Comparison of ENCODE assay signal across 25 mouse cellular contexts in the genomic region with DNA sequence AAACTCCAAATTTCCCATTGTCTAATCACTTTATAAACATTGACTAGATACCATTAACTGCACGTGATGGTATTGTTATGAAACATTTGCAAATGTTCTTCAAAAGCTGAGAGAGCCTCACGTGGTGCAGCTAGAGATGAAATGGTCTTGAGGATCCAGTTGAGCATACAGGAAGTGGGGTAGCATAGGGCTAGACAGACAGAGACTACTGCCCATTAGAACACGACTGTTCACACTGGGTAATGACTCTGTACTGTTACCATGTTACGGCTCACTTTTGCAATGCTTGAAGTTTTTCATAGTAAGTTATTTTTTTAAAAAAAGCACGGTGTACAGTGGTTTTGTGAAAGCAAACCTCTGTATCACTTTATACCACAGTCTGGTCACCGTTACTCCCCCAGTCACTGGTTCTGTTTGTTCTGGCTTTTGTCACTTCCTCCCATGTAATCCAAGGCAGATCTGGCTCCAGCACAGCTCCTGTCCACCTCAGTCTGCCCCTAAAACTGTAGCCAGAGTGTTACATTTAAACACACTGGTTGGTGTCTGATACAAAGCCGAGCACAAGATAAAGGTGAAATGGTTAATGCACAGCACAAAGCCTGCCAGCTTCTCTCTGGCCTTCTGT. TPM values are rescaled to one million over a fixed set of nuclear protein-coding genes. Genes with fewer than 3 reads are reported as not detected.
DNase-seq lines count a peak whose midpoint lies in the region; ATAC-seq and TF ChIP-seq lines count a peak whose summit lies in the region.
"Had no signal": no experiment of that assay in that cellular context is flagged by ENCODE, and none has a peak within 500 bp of the region (broad histone marks: within the 10 kb centered on the region; RNA-seq: fewer than 3 reads in every experiment).

No protein-coding gene starts in this region.

- H3K79me2 ChIP-seq in C2C12 (ENCODE audit: control insufficient read depth, insufficient read depth) = no peaks in the 10 kb centered on the region

- no peaks in the 10 kb centered on the region for H3K27me3 ChIP-seq in heart, embryonic 11.5 days (ENCODE audit: control insufficient read depth, insufficient read depth, low read length)
- no peaks in the 10 kb centered on the region for H3K27me3 ChIP-seq in kidney, postnatal 0 days (ENCODE audit: insufficient read depth, low read length)
- H3K27me3 ChIP-seq in C2C12 (ENCODE audit: control insufficient read depth, insufficient read depth, insufficient read length) = no peaks in the 10 kb centered on the region
- H3K27me3 ChIP-seq in midbrain, embryonic 11.5 days (ENCODE audit: control insufficient read depth, insufficient read depth, low read length) = no peaks in the 10 kb centered on the region
- H3K27me3 ChIP-seq: embryonic facial prominence, embryonic 13.5 days; forebrain, embryonic 15.5 days; limb, embryonic 15.5 days; liver, embryonic 15.5 days; midbrain, embryonic 13.5 days; neural tube, embryonic 15.5 days had no signal

- H3K4me2 ChIP-seq in heart, embryonic 11.5 days = no peak overlapping the region
- H3K4me2 ChIP-seq in kidney, postnatal 0 days (ENCODE audit: low read length) = no peak overlapping the region
- no peak overlapping the region for H3K4me2 ChIP-seq in midbrain, embryonic 11.5 days
- H3K4me2 ChIP-seq: embryonic facial prominence, embryonic 13.5 days; forebrain, embryonic 15.5 days; limb, embryonic 15.5 days; liver, embryonic 15.5 days; midbrain, embryonic 13.5 days; neural tube, embryonic 15.5 days had no signal

- H3K9me3 ChIP-seq in heart, embryonic 11.5 days (replicated peaks; ENCODE audit: control insufficient read depth, low read length) = no peaks in the 10 kb centered on the region
- no peaks in the 10 kb centered on the region for H3K9me3 ChIP-seq in kidney, postnatal 0 days (replicated peaks; ENCODE audit: low read length)
- no peaks in the 10 kb centered on the region for H3K9me3 ChIP-seq in midbrain, embryonic 11.5 days (ENCODE audit: control insufficient read depth, low read length)
- H3K9me3 ChIP-seq: embryonic facial prominence, embryonic 13.5 days; forebrain, embryonic 15.5 days; hindbrain, embryonic 10.5 days; limb, embryonic 15.5 days; liver, embryonic 15.5 days; midbrain, embryonic 13.5 days; neural tube, embryonic 15.5 days had no signal

- H3K79me3 ChIP-seq in C2C12 (ENCODE audit: low read depth) = no peaks in the 10 kb centered on the region

- no peak overlapping the region for H3ac ChIP-seq in C2C12 (ENCODE audit: control insufficient read depth, insufficient read length, low read depth)

- no peak overlapping the region for H3K4me3 ChIP-seq in heart, embryonic 11.5 days (ENCODE audit: low read depth, low read length)
- H3K4me3 ChIP-seq in kidney, postnatal 0 days (replicated peaks; ENCODE audit: low read depth, low read length) = no peak overlapping the region
- H3K4me3 ChIP-seq in C2C12 (ENCODE audit: insufficient read depth, poor library complexity, severe bottlenecking) = no peak overlapping the region
- H3K4me3 ChIP-seq in midbrain, embryonic 11.5 days (ENCODE audit: low read depth, low read length) = no peak overlapping the region
- H3K4me3 ChIP-seq: embryonic facial prominence, embryonic 13.5 days; forebrain, embryonic 15.5 days; hindbrain, embryonic 10.5 days; layer of hippocampus, adult 2 months; limb, embryonic 15.5 days; liver, embryonic 15.5 days; midbrain, embryonic 13.5 days; neural tube, embryonic 15.5 days had no signal

- no peak for TF ChIP-seq CTCF in kidney, postnatal 0 days (IDR thresholded peaks at IDR 0.05; ENCODE audit: low read depth)
- no peak for TF ChIP-seq CTCF in C2C12 (IDR thresholded peaks at IDR 0.05; ENCODE audit: control insufficient read depth, insufficient read depth, insufficient read length)

- ATAC-seq in heart, embryonic 11.5 days (replicated peaks; ENCODE audit: insufficient number of reproducible peaks, low FRiP score, low TSS enrichment) = no peak
- no peak for ATAC-seq in kidney, postnatal 0 days (replicated peaks; ENCODE audit: low FRiP score, low read depth)
- ATAC-seq in hematopoietic stem cell, adult 5-6 weeks (replicated peaks in 1 of 2; ENCODE audit: insufficient read depth in 1 of 2, low FRiP score in 2 of 2, low TSS enrichment in 1 of 2, low read depth in 1 of 2, poor library complexity in 2 of 2, severe bottlenecking in 2 of 2) = peak; percentile 32 to 53; a peak in 3 of 4 replicates
- ATAC-seq in midbrain, embryonic 11.5 days (ENCODE audit: low FRiP score) = no peak
- ATAC-seq: forebrain, embryonic 15.5 days; hindbrain, postnatal 0 days; midbrain, embryonic 13.5 days had no signal

- WGBS in heart, embryonic 11.5 days (ENCODE audit: insufficient replicate concordance) = 49% methylated on average over 7 of the region's 7 CpGs
- WGBS in kidney, postnatal 0 days = 42% methylated on average over 7 of the region's 7 CpGs
- 73% methylated on average over 7 of the region's 7 CpGs for WGBS in midbrain, embryonic 11.5 days

- H3K4me1 ChIP-seq in heart, embryonic 11.5 days (ENCODE audit: control insufficient read depth, insufficient read depth, low read length) = no peaks in the 10 kb centered on the region
- no peaks in the 10 kb centered on the region for H3K4me1 ChIP-seq in kidney, postnatal 0 days (replicated peaks; ENCODE audit: insufficient read depth, low read length)
- H3K4me1 ChIP-seq in midbrain, embryonic 11.5 days (ENCODE audit: control insufficient read depth, insufficient read depth, low read length) = no peaks in the 10 kb centered on the region
- H3K4me1 ChIP-seq: embryonic facial prominence, embryonic 13.5 days; forebrain, embryonic 15.5 days; limb, embryonic 15.5 days; liver, embryonic 15.5 days; midbrain, embryonic 13.5 days; neural tube, embryonic 15.5 days had no signal

- peak overlapping the region; percentile 54 for H3K27ac ChIP-seq in heart, embryonic 11.5 days (ENCODE audit: low read depth, low read length)
- H3K27ac ChIP-seq in kidney, postnatal 0 days = no peak overlapping the region
- H3K27ac ChIP-seq in midbrain, embryonic 11.5 days (ENCODE audit: low read depth, low read length) = no peak overlapping the region
- H3K27ac ChIP-seq: embryonic facial prominence, embryonic 13.5 days; forebrain, embryonic 15.5 days; hindbrain, embryonic 10.5 days; hindbrain, postnatal 0 days; layer of hippocampus, adult 2 months; limb, embryonic 15.5 days; liver, embryonic 15.5 days; midbrain, embryonic 13.5 days; neural tube, embryonic 15.5 days had no signal

- no peak for DNase-seq in heart, adult 9 months (ENCODE audit: low spot score in 2 of 2)
- peak; percentile 40 for DNase-seq in kidney, postnatal 0 days (ENCODE audit: low spot score)
- DNase-seq in kidney, postnatal 25 days = no peak
- no peak for DNase-seq in midbrain, embryonic 11.5 days (ENCODE audit: low spot score, missing footprints)
- DNase-seq in embryo, embryonic 10.5 days (ENCODE audit: low spot score) = no peak
- DNase-seq: adrenal gland, adult 8-10 months; cerebellum, adult 9-11 months; gastrocnemius, postnatal 14 days; kidney, adult 18-20 months; kidney, postnatal 10 days; right cerebral cortex, postnatal 14 days; spleen, adult 18-20 months; thymus, postnatal 4 days had no signal

- H3K9ac ChIP-seq in heart, embryonic 11.5 days (ENCODE audit: low read depth, low read length) = no peak overlapping the region
- H3K9ac ChIP-seq in kidney, postnatal 0 days (ENCODE audit: low read depth, low read length) = no peak overlapping the region
- H3K9ac ChIP-seq in midbrain, embryonic 11.5 days (ENCODE audit: low read length) = no peak overlapping the region
- H3K9ac ChIP-seq: embryonic facial prominence, embryonic 13.5 days; forebrain, embryonic 15.5 days; limb, embryonic 15.5 days; liver, embryonic 15.5 days; midbrain, embryonic 13.5 days; neural tube, embryonic 15.5 days had no signal

- no peaks in the 10 kb centered on the region for H3K36me3 ChIP-seq in heart, embryonic 11.5 days (ENCODE audit: control insufficient read depth, insufficient read depth, low read length)
- no peaks in the 10 kb centered on the region for H3K36me3 ChIP-seq in kidney, postnatal 0 days (ENCODE audit: insufficient read depth, low read length)
- no peaks in the 10 kb centered on the region for H3K36me3 ChIP-seq in C2C12 (ENCODE audit: control insufficient read depth, insufficient read depth)
- no peaks in the 10 kb centered on the region for H3K36me3 ChIP-seq in midbrain, embryonic 11.5 days (ENCODE audit: control insufficient read depth, insufficient read depth, low read length)
- H3K36me3 ChIP-seq: embryonic facial prominence, embryonic 13.5 days; forebrain, embryonic 15.5 days; hindbrain, embryonic 10.5 days; limb, embryonic 15.5 days; liver, embryonic 15.5 days; midbrain, embryonic 13.5 days; neural tube, embryonic 15.5 days had no signal

TF ChIP-seq in C2C12, 6 proteins besides CTCF, POLR2A, EP300 and RAD21:
- TF ChIP-seq FOSL1 (IDR thresholded peaks at IDR 0.05; ENCODE audit: insufficient read depth, low read length, poor library complexity, severe bottlenecking) (no peak), USF1 (IDR thresholded peaks at IDR 0.05; ENCODE audit: low read depth) (peak; percentile 67), MAX (IDR thresholded peaks at IDR 0.05) (no peak), MYOD1 (IDR thresholded peaks at IDR 0.05; ENCODE audit: control insufficient read depth, insufficient read length, low read depth) (no peak), MYOG (IDR thresholded peaks at IDR 0.05; ENCODE audit: control insufficient read depth, extremely low read depth, insufficient read length) (no peak), CEBPB (IDR thresholded peaks at IDR 0.05; ENCODE audit: low read depth) (no peak)
TF ChIP-seq in C2C12: peak in this region for 1.

RNA-seq across cellular contexts. Expression of a gene that starts 11.1 kb away (rescaled TPM):
- not detected in 2 replicates for polyA plus RNA-seq in heart, embryonic 11.5 days (2014; fragmentation: Nextera tagmentation; extraction: Ambion mirVana)
- not detected in 2 replicates for polyA plus RNA-seq in kidney, postnatal 0 days (2015; fragmentation: Nextera tagmentation; extraction: Ambion mirVana)
- not detected for polyA plus RNA-seq in C2C12 (2012; fragmentation: generic; extraction: Trizol)
- not detected in 2 replicates for total RNA-seq in hematopoietic stem cell, adult 5-6 weeks (2017)
- not detected in 2 replicates for polyA plus RNA-seq in midbrain, embryonic 11.5 days (2014; fragmentation: Nextera tagmentation; extraction: Ambion mirVana)
- total RNA-seq: adrenal gland, adult 8-10 months; gastrocnemius, postnatal 14 days; hindbrain, postnatal 0 days had no signal
- polyA plus RNA-seq: embryonic facial prominence, embryonic 13.5 days; forebrain, embryonic 15.5 days; hindbrain, embryonic 10.5 days; hindbrain, postnatal 0 days; limb, embryonic 15.5 days; liver, embryonic 15.5 days; neural tube, embryonic 15.5 days had no signal

Comparison
In these comparisons a context has a peak if more than half of its experiments do, and no peak if none do; other contexts are left out.
1. ATAC-seq: peak in hematopoietic stem cell, adult 5-6 weeks (2 of 2); none in heart, embryonic 11.5 days (single experiment), kidney, postnatal 0 days (single experiment) and midbrain, embryonic 11.5 days (single experiment).